Mouse (Mus musculus) ovary, postnatal 10 days (tissue): ENCODE results near the gene N4bp2l1.
A peak's percentile ranks its signal among the peaks of the same experiment; 100 is the strongest.

Experiments used
- DNase-seq: peaks from one replicate; pipeline ENCODE4 v3.0.0; 2022; ENCODE audit warnings: low spot score

The N4bp2l1 gene

DNA sequence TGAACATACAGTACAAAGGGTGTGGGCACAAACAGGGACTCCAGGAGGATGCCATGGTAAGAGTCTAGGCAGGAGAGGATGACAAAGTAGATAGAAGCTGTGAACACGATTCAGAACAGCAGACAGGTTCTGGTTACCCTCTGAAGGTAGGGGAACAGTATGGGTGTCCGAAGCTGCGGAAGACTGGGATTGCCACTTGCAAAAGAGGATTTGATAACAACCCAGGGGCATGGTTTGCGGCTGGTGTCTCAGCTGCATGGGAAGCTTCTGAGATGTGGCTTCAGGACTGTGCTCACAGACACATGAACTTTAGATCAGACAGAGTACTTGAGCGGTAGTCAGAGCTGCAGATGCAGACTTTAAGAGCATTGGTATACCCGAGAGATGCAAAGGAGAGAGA is 32.6 kb downstream of the N4bp2l1 start:
- no peak for DNase-seq

DNA sequence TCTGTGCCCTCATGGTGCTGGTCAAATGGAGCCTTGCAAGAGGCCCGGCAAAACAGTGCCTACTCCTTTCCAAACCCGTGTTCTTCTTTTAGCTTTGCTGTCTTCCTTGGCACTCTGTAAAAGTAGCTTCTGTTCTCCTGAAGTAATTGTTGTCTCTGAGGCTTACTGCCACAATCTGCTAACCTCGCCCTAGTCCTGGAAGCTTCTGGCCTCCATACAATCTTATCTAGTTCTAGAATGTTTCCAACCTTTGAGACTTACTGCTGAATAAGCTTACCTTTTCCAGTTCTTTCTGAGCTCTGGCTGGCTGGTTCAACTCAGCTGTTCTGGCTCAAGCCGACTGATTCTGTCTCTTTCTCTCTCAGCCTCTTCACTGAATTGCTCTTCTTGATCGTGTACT is 35.2 kb downstream of the N4bp2l1 start:
- DNase-seq = no peak

GRCm38 (mm10) chr5:150561376-150561775 is 35.6 kb downstream of the N4bp2l1 start:
- DNase-seq = no peak

DNA sequence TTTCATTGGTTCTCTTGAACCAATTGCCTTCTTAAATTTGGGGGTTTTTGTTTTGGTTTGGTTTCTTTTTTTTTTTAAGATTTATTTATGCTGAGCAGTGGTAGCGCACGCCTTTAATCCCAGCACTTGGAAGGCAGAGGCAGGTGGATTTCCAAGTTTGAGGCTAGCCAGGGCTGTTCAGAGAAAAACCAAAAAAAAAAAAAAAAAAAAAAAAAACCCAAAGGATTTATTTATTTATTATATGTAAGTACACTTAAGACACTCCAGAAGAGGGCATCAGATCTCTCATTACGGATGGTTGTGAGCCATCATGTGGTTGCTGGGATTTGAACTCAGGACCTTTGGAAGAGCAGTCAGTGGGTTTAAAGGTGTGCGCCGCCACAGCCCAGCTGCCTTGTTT is 36.1 kb downstream of the N4bp2l1 start:
- no peak for DNase-seq

DNA sequence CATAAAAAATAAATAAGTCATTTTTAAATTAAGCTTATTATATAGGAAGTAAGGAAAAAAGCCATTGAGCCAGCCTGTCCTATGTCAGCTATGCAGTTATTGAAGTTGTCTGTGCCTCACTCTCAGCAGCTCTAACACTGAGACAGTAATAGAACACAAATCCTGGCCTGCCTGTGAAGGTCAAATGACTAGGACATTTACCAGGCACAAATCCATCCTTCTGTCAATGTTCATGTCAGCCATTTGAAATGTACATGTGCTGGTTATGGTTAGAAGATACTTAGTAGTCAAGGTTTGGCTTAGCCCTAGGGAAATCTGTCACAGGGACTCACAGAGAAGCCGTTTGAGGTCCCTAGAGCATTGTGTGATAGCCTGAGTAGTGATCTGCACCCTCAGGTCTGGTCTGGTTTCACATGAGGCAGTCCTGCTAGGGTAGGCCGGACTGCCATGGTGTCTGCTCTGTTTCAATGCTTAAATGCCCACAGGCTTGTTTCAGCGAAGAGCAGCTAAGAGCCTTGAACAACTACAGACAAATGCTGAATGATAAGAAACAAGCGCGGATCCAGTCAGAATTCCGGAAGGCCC is 37.4 kb downstream of the N4bp2l1 start:
- DNase-seq = no peak

DNA sequence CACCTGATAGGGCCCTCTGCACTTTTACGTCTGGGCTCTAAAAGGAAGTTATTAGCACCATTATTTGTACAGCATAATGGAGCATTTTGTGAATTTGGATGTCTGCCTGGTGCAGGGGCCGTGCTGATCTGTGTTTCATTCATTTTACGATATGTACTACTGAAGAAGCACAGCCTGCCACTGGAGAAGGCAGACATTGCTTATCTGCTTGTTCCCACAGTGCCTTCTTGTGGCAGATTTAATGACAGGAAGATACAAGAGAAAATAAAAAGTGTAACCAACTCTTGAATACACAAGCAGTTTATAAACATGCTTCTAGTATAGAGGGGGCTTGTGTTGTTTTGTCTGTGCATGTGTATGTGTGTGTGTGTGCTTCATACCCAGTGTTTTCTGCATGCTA is 45.4 kb downstream of the N4bp2l1 start:
- no peak for DNase-seq

DNA sequence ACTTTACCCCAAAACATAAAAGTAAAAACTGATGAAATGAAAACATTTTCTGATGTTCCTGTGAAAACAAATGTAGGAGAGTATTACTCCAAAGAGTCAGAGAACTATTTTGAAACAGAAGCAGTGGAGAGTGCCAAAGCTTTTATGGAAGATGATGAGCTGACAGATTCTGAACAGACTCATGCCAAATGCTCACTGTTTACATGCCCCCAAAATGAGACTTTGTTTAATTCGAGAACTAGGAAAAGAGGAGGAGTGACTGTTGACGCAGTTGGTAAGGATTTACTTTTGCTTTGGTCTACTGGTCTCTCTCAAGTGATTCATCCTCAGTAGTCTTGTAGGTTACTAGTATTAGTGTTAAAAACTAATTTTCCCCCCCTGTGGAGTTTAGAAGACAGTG is 53.8 kb downstream of the N4bp2l1 start:
- DNase-seq = no peak

- DNase-seq = no peak
Observed at GRCm38 (mm10) chr5:150541302-150541701, 55.7 kb downstream of the N4bp2l1 start.

GRCm38 (mm10) chr5:150525239-150525638 is 71.7 kb downstream of the N4bp2l1 start:
- DNase-seq = no peak

GRCm38 (mm10) chr5:150522867-150523234 is 74.1 kb downstream of the N4bp2l1 start:
- DNase-seq = no peak

DNA sequence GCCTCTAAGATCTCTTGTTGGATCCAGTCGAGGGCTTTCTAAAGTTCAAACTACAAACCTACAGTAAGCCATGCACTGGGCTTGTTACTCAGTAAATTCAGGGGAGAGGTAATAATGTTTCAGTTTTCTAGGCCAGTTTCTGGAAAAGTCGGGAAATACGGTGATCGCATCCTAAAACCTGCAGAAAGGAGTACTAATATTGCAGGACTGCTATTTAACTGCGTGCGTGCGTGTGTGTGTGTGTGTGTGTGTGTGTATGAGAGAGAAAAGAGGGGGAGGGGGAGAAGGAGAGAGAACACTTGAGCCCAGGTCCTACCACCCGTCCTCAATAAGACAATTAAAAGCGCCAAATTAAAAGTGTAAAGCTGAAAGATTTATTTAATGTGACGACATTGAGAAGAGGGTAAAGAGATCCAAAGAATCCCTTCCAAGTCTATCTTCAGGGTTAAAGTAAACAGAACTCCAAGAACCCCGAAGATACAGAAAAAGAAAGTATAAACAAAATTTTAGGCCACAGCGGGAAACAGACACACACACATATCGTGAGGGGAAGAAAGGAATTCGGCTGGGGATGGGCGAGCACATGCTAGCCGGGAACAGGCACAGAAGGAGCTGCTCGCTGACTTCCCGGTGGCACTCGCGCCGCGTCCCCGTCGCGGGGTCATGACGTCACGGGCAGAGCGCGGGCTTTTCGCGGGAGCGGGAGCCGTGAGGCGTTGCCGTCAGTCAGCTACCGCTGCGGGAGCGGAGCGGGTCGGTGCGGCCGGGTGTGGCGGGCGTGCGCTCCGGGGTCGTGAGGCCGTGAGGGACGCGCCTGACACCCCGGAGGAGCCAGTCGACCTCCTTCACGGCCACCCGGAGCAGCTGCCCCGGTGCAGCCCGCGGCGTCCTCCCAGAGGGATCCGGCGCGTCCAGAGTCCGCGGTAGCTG is 74.8 kb downstream of the N4bp2l1 start, which contains the start of gene Brca2:
Gene Brca2 (plus strand): TSS at position 694 of the 930 bp plus-strand sequence.
- peak; percentile 85 for DNase-seq
